Mouse (Mus musculus) cerebellum, adult 2 months (tissue): ENCODE results near the gene Taok1. TPM values are rescaled to one million over a fixed set of nuclear protein-coding genes. Genes with fewer than 3 reads are reported as not detected.
"Not testable (repeated sequence)": the region's sequence is repeated elsewhere in the genome, so short reads cannot be mapped to it uniquely, and the experiment has no call there.

Experiments used
- DNase-seq, 2 experiments: peaks; one replicate each; pipeline ENCODE4 v3.0.0; 2021
- H3K27ac ChIP-seq: fragments of 200-500 bp; 2 replicates; pipeline ENCODE4 v1.5.1; 2012; ENCODE audit warnings: low read length, control low read depth, inconsistent platforms; ENCODE audit not compliant: insufficient read depth
- H3K27me3 ChIP-seq: fragments of 200-500 bp; 2 replicates; pipeline ENCODE4 v1.6.1; 2012; ENCODE audit warnings: inconsistent platforms, mild to moderate bottlenecking, low read length, moderate library complexity; ENCODE audit not compliant: control insufficient read depth, insufficient read depth
- H3K4me1 ChIP-seq: fragments of 200-500 bp; 2 replicates; pipeline ENCODE4 v1.6.1; 2011; ENCODE audit warnings: low read length; ENCODE audit not compliant: control insufficient read depth, insufficient read depth
- H3K4me3 ChIP-seq: fragments of 200-500 bp; replicated peaks from 2 replicates; pipeline ENCODE3; 2011; ENCODE audit warnings: mild to moderate bottlenecking, low read depth, low read length, control low read depth; ENCODE audit not compliant: insufficient read depth
- CTCF ChIP-seq: fragments of 200-500 bp; IDR thresholded peaks from 2 replicates; pipeline ENCODE4 v1.5.1; 2011; ENCODE audit warnings: low read depth, mild to moderate bottlenecking, control low read depth, low read length, moderate library complexity, borderline replicate concordance; ENCODE audit not compliant: insufficient read depth
- POLR2A ChIP-seq: fragments of 200-500 bp; IDR thresholded peaks from 2 replicates; pipeline ENCODE4 v1.6.1; 2011; ENCODE audit warnings: low read length, control low read depth, borderline replicate concordance; ENCODE audit not compliant: insufficient read depth
- WGBS: fragments of 180-500 bp; shearing (Covaris S2); methylation state at CpG from one replicate; pipeline ENCODE4 v1.1.7; 2018; 5-methylcytosine and 5-hydroxymethylcytosine counted together
- polyA plus RNA-seq: library from polyadenylated mRNA; depleted of rRNA; stranded (reverse); fragments of >200 nt; gene quantifications from 2 replicates; pipeline ENCODE4 v1.2.3, GENCODE M21; 2012; rRNA removed

The Taok1 gene
- polyA plus RNA-seq, result 26.7 and 26.8 TPM in 2 replicates

- 1% methylated on average over 70 of the region's 71 CpGs for WGBS
- H3K4me1 ChIP-seq, result no peaks in the 10 kb centered on the region; the same call in 1 of the 2 replicates
- TF ChIP-seq CTCF (no peak), POLR2A (peak; percentile 83; the same call in 1 of the 2 replicates)
- DNase-seq, result peak; percentile 94 to 97
- H3K27ac ChIP-seq, result peak within 1 kb of the TSS; percentile 92
- H3K27me3 ChIP-seq, result no peaks in the 10 kb centered on the region
- H3K4me3 ChIP-seq, result peak within 1 kb of the TSS; percentile 98
These were observed at the start of gene Taok1 for GRCm38 (mm10) chr11:77607538-77608455. Gene Taok1, minus strand, starts transcription at chr11:77607815.

GRCm38 (mm10) chr11:77653406-77654190 lies 46.0 kb upstream of the Taok1 start:
- WGBS, result 97% methylated on average over 4 of the region's 4 CpGs
- not testable (repeated sequence) for DNase-seq, H3K27ac ChIP-seq, H3K27me3 ChIP-seq, H3K4me3 ChIP-seq, H3K4me1 ChIP-seq

GRCm38 (mm10) chr11:77652484-77652883 lies 44.9 kb upstream of the Taok1 start:
- no peaks in the 10 kb centered on the region for H3K4me1 ChIP-seq
- no peaks in the 10 kb centered on the region for H3K27me3 ChIP-seq
- H3K4me3 ChIP-seq, result no peak overlapping the region
- TF ChIP-seq POLR2A, result no peak
- no peak for TF ChIP-seq CTCF
- no peak overlapping the region for H3K27ac ChIP-seq
- DNase-seq, result no peak
- 60% methylated on average over 6 of the region's 6 CpGs for WGBS

GRCm38 (mm10) chr11:77648878-77649277 lies 41.3 kb upstream of the Taok1 start:
- DNase-seq, result no peak
- no peak overlapping the region for H3K27ac ChIP-seq
- 77% methylated on average over 7 of the region's 7 CpGs for WGBS
- TF ChIP-seq POLR2A (no peak), CTCF (no peak)
- peaks cover 6% of the 10 kb centered on the region for H3K4me1 ChIP-seq
- no peaks in the 10 kb centered on the region for H3K27me3 ChIP-seq
- H3K4me3 ChIP-seq, result no peak overlapping the region

- DNase-seq, result peak; percentile 58 to 68
- 13% methylated on average over 4 of the region's 4 CpGs for WGBS
These were observed 37.9 kb upstream of the Taok1 start for GRCm38 (mm10) chr11:77645481-77645880.

GRCm38 (mm10) chr11:77641390-77641789 lies 33.8 kb upstream of the Taok1 start:
- Histone ChIP-seq H3K4me3 (no peak overlapping the region), H3K27me3 (no peaks in the 10 kb centered on the region), H3K4me1 (peaks cover 6% of the 10 kb centered on the region), H3K27ac (no peak overlapping the region)
- TF ChIP-seq POLR2A, result no peak
- TF ChIP-seq CTCF, result no peak
- no peak for DNase-seq
- 88% methylated on average over 9 of the region's 9 CpGs for WGBS

More at GRCm38 (mm10) chr11:77645481-77645880, 37.9 kb upstream of the Taok1 start:
- peaks cover 6% of the 10 kb centered on the region for H3K4me1 ChIP-seq
- no peaks in the 10 kb centered on the region for H3K27me3 ChIP-seq
- H3K27ac ChIP-seq, result peak overlapping the region; percentile 55; the same call in 1 of the 2 replicates
- H3K4me3 ChIP-seq, result no peak overlapping the region
- TF ChIP-seq CTCF (no peak), POLR2A (no peak)

- peak; percentile 78 to 85 for DNase-seq
- peak overlapping the region; percentile 67 for H3K4me3 ChIP-seq
- no peaks in the 10 kb centered on the region for H3K4me1 ChIP-seq
- H3K27me3 ChIP-seq, result no peaks in the 10 kb centered on the region
- peak; percentile 87 for TF ChIP-seq CTCF
- no peak for TF ChIP-seq POLR2A
- 2% methylated on average over 8 of the region's 8 CpGs for WGBS
- H3K27ac ChIP-seq, result no peak overlapping the region
These were observed 22.6 kb upstream of the Taok1 start for GRCm38 (mm10) chr11:77630257-77630670.

- no peak overlapping the region for H3K27ac ChIP-seq
- no peaks in the 10 kb centered on the region for H3K27me3 ChIP-seq
- 2% methylated on average over 1 of the region's 1 CpGs for WGBS
- H3K4me1 ChIP-seq, result no peaks in the 10 kb centered on the region
- no peak overlapping the region for H3K4me3 ChIP-seq
- TF ChIP-seq CTCF (no peak; the same call in 1 of the 2 replicates), POLR2A (no peak)
- DNase-seq, result peak in 1 of 2 experiments; percentile 53
These were observed 21.9 kb upstream of the Taok1 start for GRCm38 (mm10) chr11:77629476-77629875.
